Mouse (Mus musculus) cerebellum, postnatal 25 days (tissue): ENCODE results near the gene Cdon.

ENCODE experiments used
- DNase-seq, 2 experiments: peaks; one replicate each; pipeline ENCODE4 v3.0.0; 2021; ENCODE audit warnings: mixed read lengths in 2 of 2

The Cdon gene

GRCm38 (mm10) chr9:35438286-35439061 is 17.5 kb downstream of the Cdon start:
- DNase-seq: peak in 1 of 2 experiments; percentile 26

GRCm38 (mm10) chr9:35439062-35439442 is 18.1 kb downstream of the Cdon start:
- peak; percentile 50 to 65 for DNase-seq

- no peak for DNase-seq
Measured at GRCm38 (mm10) chr9:35439754-35440153, 18.8 kb downstream of the Cdon start.

- no peak for DNase-seq
Measured at GRCm38 (mm10) chr9:35442476-35442875, 21.5 kb downstream of the Cdon start.

- peak; percentile 45 to 53 for DNase-seq
Measured at GRCm38 (mm10) chr9:35443618-35444511, 22.9 kb downstream of the Cdon start.

GRCm38 (mm10) chr9:35444512-35444886 is 23.6 kb downstream of the Cdon start:
- DNase-seq: no peak

GRCm38 (mm10) chr9:35446916-35447315 is 26.0 kb downstream of the Cdon start:
- no peak for DNase-seq

- DNase-seq: no peak
Measured at GRCm38 (mm10) chr9:35453311-35453710, 32.4 kb downstream of the Cdon start.

- no peak for DNase-seq
Measured at GRCm38 (mm10) chr9:35459594-35459993, 38.7 kb downstream of the Cdon start.

- DNase-seq: no peak
Measured at GRCm38 (mm10) chr9:35467264-35467817, 46.4 kb downstream of the Cdon start.

GRCm38 (mm10) chr9:35468913-35469312 is 48.0 kb downstream of the Cdon start:
- no peak for DNase-seq

- no peak for DNase-seq
Measured at GRCm38 (mm10) chr9:35474104-35474724, 53.3 kb downstream of the Cdon start.

- no peak for DNase-seq
Measured at GRCm38 (mm10) chr9:35475394-35475793, 54.5 kb downstream of the Cdon start.

- DNase-seq: no peak
Measured at GRCm38 (mm10) chr9:35479456-35479855, 58.5 kb downstream of the Cdon start.

- DNase-seq: no peak
Measured at GRCm38 (mm10) chr9:35482014-35482898, 61.3 kb downstream of the Cdon start.

GRCm38 (mm10) chr9:35483949-35484348 is 63.0 kb downstream of the Cdon start:
- DNase-seq: no peak

- DNase-seq: no peak
Measured at GRCm38 (mm10) chr9:35486616-35487015, 65.7 kb downstream of the Cdon start.

GRCm38 (mm10) chr9:35488496-35488895 is 67.6 kb downstream of the Cdon start:
- DNase-seq: no peak

- no peak for DNase-seq
Measured at GRCm38 (mm10) chr9:35491109-35491866, 70.4 kb downstream of the Cdon start.

- no peak for DNase-seq
Measured at GRCm38 (mm10) chr9:35493033-35493732, 72.3 kb downstream of the Cdon start.

- DNase-seq: no peak
Measured at GRCm38 (mm10) chr9:35493733-35494092, 72.8 kb downstream of the Cdon start.
